Mouse (Mus musculus) erythroblast, embryonic 14.5 days (primary cell): ENCODE results near the gene Adamts13.

Experiments
- GATA1 ChIP-seq: IDR thresholded peaks from 2 replicates; pipeline ENCODE4 v1.6.1; 2012; ENCODE audit warnings: low read length, inconsistent platforms, mixed read lengths
- TAL1 ChIP-seq: IDR thresholded peaks from 3 replicates; pipeline ENCODE4 v1.6.1; 2012; ENCODE audit warnings: low read length, inconsistent platforms, mixed read lengths

GRCm38 (mm10) chr2:27038596-27038995, 65.4 kb downstream of the Adamts13 start:
- TF ChIP-seq TAL1 (no peak), GATA1 (no peak)
